Mouse (Mus musculus) liver, postnatal 0 days (tissue): ENCODE data around the gene Kcna5. TPM values are rescaled to one million over a fixed set of nuclear protein-coding genes. Genes with fewer than 3 reads are reported as not detected.

ENCODE experiments used
- ATAC-seq: fragments of 200-750 bp; cut with Nextera tagmentation; 2 replicates; pipeline ENCODE4 v1.8.0; 2017; ENCODE audit warnings: mild to moderate bottlenecking, moderate library complexity
- DNase-seq: peaks from one replicate; pipeline ENCODE4 v3.0.0-alpha.2; 2016
- H3K27ac ChIP-seq: fragments of 300-500 bp; sonication (generic); 2 replicates; pipeline ENCODE4 v1.5.1; 2014; ENCODE audit warnings: antibody characterized with exemption, moderate library complexity, mild to moderate bottlenecking, low read depth
- H3K27me3 ChIP-seq: fragments of 300-500 bp; sonication (generic); 2 replicates; pipeline ENCODE4 v1.6.1; 2014; ENCODE audit warnings: low read length, control low read depth, mixed read lengths; ENCODE audit not compliant: insufficient read depth
- H3K36me3 ChIP-seq: fragments of 300-500 bp; sonication (generic); replicated peaks from 2 replicates; pipeline ENCODE4 v1.6.1; 2014; ENCODE audit warnings: mild to moderate bottlenecking, control low read depth, low read length, moderate library complexity, mixed read lengths; ENCODE audit not compliant: insufficient read depth
- H3K4me1 ChIP-seq: fragments of 300-500 bp; sonication (generic); 2 replicates; pipeline ENCODE4 v1.6.1; 2014; ENCODE audit warnings: antibody characterized with exemption, mild to moderate bottlenecking, control low read depth; ENCODE audit not compliant: insufficient read depth
- H3K4me2 ChIP-seq: fragments of 300-500 bp; sonication (generic); 2 replicates; pipeline ENCODE4 v1.6.1; 2014; ENCODE audit warnings: low read depth, mild to moderate bottlenecking, low read length, moderate library complexity, mixed read lengths
- H3K4me3 ChIP-seq: fragments of 300-500 bp; sonication (generic); 2 replicates; pipeline ENCODE4 v1.5.1; 2014; ENCODE audit warnings: low read depth, low read length
- H3K9ac ChIP-seq: fragments of 300-500 bp; sonication (generic); replicated peaks from 2 replicates; pipeline ENCODE4 v1.6.1; 2014; ENCODE audit warnings: mild to moderate bottlenecking, moderate library complexity
- H3K9me3 ChIP-seq: fragments of 300-500 bp; sonication (generic); 2 replicates; pipeline ENCODE4 v1.6.1; 2016; ENCODE audit warnings: mild to moderate bottlenecking, control low read depth, low read length, mixed read lengths
- CTCF ChIP-seq: sonication (generic); IDR thresholded peaks from 2 replicates; pipeline ENCODE4 v1.5.1; 2016; ENCODE audit warnings: antibody characterized with exemption, low read depth
- EP300 ChIP-seq: IDR thresholded peaks from 2 replicates; pipeline ENCODE4 v1.6.1; 2016; ENCODE audit warnings: antibody characterized with exemption, low read depth, mild to moderate bottlenecking
- WGBS: fragments of 180-500 bp; shearing (Covaris S2); extraction: QIAGEN DNeasy Blood & Tissue Kit; methylation state at CpG from one replicate; pipeline ENCODE4 v1.1.7; 2014; ENCODE audit not compliant: insufficient replicate concordance; 5-methylcytosine and 5-hydroxymethylcytosine counted together
- polyA plus RNA-seq: library from polyadenylated mRNA; unstranded; fragments of >200 nt; fragmentation: Nextera tagmentation; extraction: Ambion mirVana; gene quantifications from 2 replicates; pipeline ENCODE4 v1.2.1, GENCODE M21; 2015

Gene Kcna5
- polyA plus RNA-seq, 1 experiment from 2014 or later: 0.09 TPM

DNA sequence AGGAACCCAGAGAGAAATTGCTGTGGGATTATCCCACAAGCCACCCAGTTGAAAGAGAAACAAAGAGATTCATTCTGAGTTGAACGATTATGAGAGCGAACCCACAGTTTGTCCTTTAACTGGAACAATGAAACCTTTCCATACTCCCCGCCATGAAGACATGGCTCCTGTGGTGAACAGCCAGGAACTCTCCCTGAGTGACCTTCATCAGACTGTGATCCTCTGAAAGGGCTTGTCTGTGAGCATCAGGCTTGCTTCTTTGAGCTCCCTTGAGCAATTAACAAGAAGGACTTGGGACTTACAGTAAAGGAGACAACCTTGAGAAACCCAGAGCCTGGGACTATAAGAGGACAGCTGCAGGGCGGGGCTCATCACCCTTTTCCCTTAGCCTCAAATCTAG, 3.9 kb downstream of the Kcna5 start:
- Histone ChIP-seq H3K36me3 (no peaks in the 10 kb centered on the region), H3K9me3 (no peaks in the 10 kb centered on the region), H3K9ac (no peak overlapping the region), H3K4me3 (no peak overlapping the region), H3K27ac (no peak overlapping the region), H3K4me2 (no peak overlapping the region), H3K4me1 (no peaks in the 10 kb centered on the region), H3K27me3 (peaks cover 12% of the 10 kb centered on the region)
- no peak for DNase-seq
- no peak for ATAC-seq
- no peak for TF ChIP-seq EP300
- no peak for TF ChIP-seq CTCF
- WGBS: 73% methylated on average over 4 of the region's 4 CpGs

DNA sequence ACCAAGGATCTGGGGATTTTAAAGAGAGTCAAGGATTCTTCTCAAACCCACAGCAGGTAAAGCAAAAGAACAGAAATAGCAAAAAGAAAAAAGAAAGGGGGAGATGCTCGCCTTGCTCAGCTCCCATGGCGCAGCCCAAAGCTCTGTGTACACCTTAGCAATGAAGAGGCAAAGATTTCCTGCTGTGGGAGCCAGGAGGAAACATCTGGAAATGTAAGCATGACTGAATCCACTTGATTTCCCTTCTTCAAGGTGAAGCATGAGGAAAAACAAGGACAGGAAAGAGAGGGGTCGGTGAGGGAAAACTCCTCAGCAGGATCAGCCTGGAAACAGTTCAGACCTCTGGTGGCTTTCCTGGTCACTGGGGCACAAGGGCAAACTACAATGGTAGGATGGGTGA, 5.2 kb downstream of the Kcna5 start:
- no peak overlapping the region for H3K4me2 ChIP-seq
- WGBS: 49% methylated on average over 3 of the region's 3 CpGs

DNA sequence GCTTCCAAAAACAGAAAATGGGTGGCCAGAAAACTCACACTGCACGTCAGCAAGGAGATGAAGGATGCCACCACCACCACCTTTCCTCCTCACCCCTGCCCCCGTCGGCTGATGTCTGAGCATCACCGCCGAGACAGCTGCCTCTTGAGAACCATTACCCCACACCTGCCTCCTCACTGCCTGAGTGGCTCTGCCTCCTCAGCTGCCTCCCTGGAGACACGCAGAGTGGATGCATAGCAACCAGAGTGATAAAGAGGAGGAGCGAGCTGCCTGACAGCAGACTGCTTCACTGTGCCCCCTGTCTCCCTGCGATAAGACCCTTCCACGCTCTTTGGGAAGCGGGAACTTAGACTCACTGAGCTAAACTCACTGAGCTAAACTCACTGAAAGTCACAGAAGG, 20.5 kb downstream of the Kcna5 start:
- WGBS: 43% methylated on average over 10 of the region's 10 CpGs

More for the DNA sequence above, 5.2 kb downstream of the Kcna5 start:
- no peak overlapping the region for H3K27ac ChIP-seq
- peaks cover 7% of the 10 kb centered on the region for H3K27me3 ChIP-seq
- no peak for TF ChIP-seq EP300
- no peak for TF ChIP-seq CTCF
- no peak overlapping the region for H3K9ac ChIP-seq
- H3K4me3 ChIP-seq: no peak overlapping the region
- ATAC-seq: no peak
- H3K4me1 ChIP-seq: no peaks in the 10 kb centered on the region
- H3K9me3 ChIP-seq: no peaks in the 10 kb centered on the region
- DNase-seq: no peak
- H3K36me3 ChIP-seq: no peaks in the 10 kb centered on the region

DNA sequence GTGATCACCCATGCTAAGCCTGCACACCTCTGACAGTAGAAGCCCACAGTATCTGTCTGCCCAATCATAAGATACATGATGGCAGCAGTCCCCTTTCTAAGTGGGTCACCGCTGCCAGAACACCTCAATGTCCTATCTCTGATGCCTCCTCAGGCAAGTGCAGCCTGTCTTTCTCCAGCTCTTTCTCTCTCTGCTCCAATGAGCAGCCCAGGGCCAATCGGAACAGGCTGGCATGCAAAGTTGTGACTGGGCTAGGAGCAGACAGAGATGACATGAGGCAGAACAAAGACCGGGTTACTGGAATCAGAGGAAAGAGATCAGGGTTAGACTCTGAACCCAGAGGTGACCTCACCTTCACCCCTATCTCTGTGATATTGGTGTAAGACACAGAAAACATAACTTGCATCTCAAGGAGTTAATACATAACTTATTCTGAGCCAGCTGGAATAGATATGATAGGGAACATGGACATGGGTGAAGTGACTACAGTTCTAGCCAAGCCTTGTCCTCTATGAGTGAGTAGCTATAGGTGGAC, 21.4 kb downstream of the Kcna5 start:
- DNase-seq: no peak
- no peak overlapping the region for H3K4me3 ChIP-seq
- TF ChIP-seq CTCF (no peak), EP300 (no peak)
- 80% methylated on average over 3 of the region's 3 CpGs for WGBS
- no peak overlapping the region for H3K27ac ChIP-seq
- no peaks in the 10 kb centered on the region for H3K36me3 ChIP-seq
- no peak for ATAC-seq
- H3K27me3 ChIP-seq: no peaks in the 10 kb centered on the region
- no peaks in the 10 kb centered on the region for H3K4me1 ChIP-seq
- no peak overlapping the region for H3K4me2 ChIP-seq
- H3K9me3 ChIP-seq: no peaks in the 10 kb centered on the region
- no peak overlapping the region for H3K9ac ChIP-seq

More for the DNA sequence above, 20.5 kb downstream of the Kcna5 start:
- Histone ChIP-seq H3K27me3 (no peaks in the 10 kb centered on the region), H3K4me3 (no peak overlapping the region), H3K9ac (no peak overlapping the region), H3K4me2 (no peak overlapping the region), H3K27ac (no peak overlapping the region), H3K9me3 (no peaks in the 10 kb centered on the region), H3K4me1 (no peaks in the 10 kb centered on the region), H3K36me3 (no peaks in the 10 kb centered on the region)
- TF ChIP-seq EP300 (no peak), CTCF (no peak)
- ATAC-seq (no peak), DNase-seq (no peak)

DNA sequence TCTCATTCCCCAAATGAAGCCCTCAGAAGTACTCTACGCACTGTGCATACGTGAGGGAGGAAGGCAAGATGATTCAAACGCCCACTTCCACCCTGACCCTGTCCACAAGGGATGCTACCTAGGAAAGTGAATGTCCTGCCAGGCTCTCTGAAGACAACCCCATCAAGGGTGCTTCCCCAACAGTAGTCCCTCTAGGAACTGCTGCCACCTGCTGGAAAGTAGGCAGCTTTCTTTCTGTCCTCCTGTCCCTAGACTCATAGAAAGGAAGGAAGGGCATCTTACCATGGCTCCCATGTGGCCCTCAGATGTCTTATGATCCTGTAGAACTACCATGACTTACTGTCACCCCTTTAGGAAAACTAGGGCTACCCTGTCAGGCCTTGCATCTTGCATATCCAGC, 22.1 kb downstream of the Kcna5 start:
- Histone ChIP-seq H3K36me3 (no peaks in the 10 kb centered on the region), H3K4me1 (no peaks in the 10 kb centered on the region), H3K9me3 (no peaks in the 10 kb centered on the region), H3K4me3 (no peak overlapping the region), H3K9ac (no peak overlapping the region), H3K27me3 (no peaks in the 10 kb centered on the region), H3K27ac (no peak overlapping the region), H3K4me2 (no peak overlapping the region)
- WGBS: 77% methylated on average over 3 of the region's 3 CpGs
- TF ChIP-seq CTCF: peak; percentile 42
- TF ChIP-seq EP300: no peak
- DNase-seq: no peak
- ATAC-seq: no peak

DNA sequence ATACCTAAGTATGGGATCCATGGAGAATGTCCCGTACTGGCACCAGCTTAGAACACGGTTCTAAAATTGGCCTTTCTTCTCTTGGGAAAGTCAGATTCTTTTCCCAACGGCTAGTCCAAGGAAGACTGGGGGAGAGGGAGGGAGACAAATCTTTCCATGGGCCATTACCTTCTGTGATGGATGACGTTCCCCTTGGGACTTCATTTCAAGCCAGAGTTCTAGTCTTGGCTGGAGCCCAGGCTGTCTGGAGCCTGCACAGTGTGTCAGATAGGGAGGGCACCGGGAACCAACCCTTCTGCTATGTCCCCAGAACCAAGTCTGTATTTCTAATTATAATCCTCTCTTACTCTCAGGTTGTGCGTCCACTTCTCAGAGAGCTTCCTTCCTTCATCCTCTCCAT, 26.5 kb downstream of the Kcna5 start:
- 73% methylated on average over 6 of the region's 6 CpGs for WGBS
- H3K4me3 ChIP-seq: no peak overlapping the region
- no peak for DNase-seq

DNA sequence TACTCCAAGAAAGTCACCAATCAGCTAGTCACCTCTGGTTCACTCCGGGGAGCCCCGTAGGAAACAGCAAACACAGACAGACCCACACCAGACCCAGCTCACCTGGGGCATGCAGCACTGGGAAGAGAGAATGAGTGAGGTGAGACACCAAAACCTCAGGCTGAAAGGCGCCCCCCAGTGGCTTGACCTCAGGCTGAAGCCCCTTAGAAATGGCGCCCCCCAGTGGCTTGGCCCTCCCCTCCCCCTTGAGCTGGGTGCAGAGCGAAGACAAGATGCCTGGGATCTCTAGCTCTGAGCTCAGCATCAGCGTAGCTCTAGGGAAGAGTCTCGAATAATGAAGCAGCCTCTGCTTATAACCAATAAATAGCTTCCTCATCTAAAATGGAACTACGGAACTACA, 31.3 kb downstream of the Kcna5 start:
- DNase-seq (no peak), ATAC-seq (no peak)
- Histone ChIP-seq H3K36me3 (no peaks in the 10 kb centered on the region), H3K27ac (no peak overlapping the region), H3K9me3 (no peaks in the 10 kb centered on the region), H3K4me3 (no peak overlapping the region), H3K27me3 (no peaks in the 10 kb centered on the region), H3K4me2 (no peak overlapping the region), H3K9ac (no peak overlapping the region), H3K4me1 (no peaks in the 10 kb centered on the region)
- 74% methylated on average over 8 of the region's 8 CpGs for WGBS
- TF ChIP-seq CTCF (peak; percentile 34), EP300 (no peak)

More for the DNA sequence above, 26.5 kb downstream of the Kcna5 start:
- Histone ChIP-seq H3K27ac (no peak overlapping the region), H3K9ac (no peak overlapping the region), H3K4me1 (no peaks in the 10 kb centered on the region), H3K4me2 (no peak overlapping the region), H3K27me3 (no peaks in the 10 kb centered on the region), H3K36me3 (no peaks in the 10 kb centered on the region), H3K9me3 (no peaks in the 10 kb centered on the region)
- TF ChIP-seq EP300 (no peak), CTCF (no peak)
- no peak for ATAC-seq
